22 mouse cellular contexts compared by ENCODE assay signal in genomic region chr10:94896950-94897349, GRCm38 (mm10). TPM values are rescaled to one million over a fixed set of nuclear protein-coding genes. Genes with fewer than 3 reads are reported as not detected.
DNase-seq lines count a peak whose midpoint lies in the region; TF ChIP-seq lines count a peak whose summit lies in the region.
"Had no signal": no experiment of that assay in that cellular context is flagged by ENCODE, and none has a peak within 500 bp of the region (broad histone marks: within the 10 kb centered on the region; RNA-seq: fewer than 3 reads in every experiment).

No protein-coding gene starts in this region.

- H3K27me3 ChIP-seq in megakaryocyte, embryonic 14.5 days (replicated peaks): no peaks in the 10 kb centered on the region
- no peaks in the 10 kb centered on the region for H3K27me3 ChIP-seq in thymus, adult 2 months (ENCODE audit: control insufficient read depth, insufficient read depth, low read length)
- H3K27me3 ChIP-seq: CH12.LX; embryonic facial prominence, embryonic 13.5 days; embryonic facial prominence, embryonic 15.5 days; forebrain, embryonic 12.5 days had no signal

- peaks cover 59% of the 10 kb centered on the region for H3K4me1 ChIP-seq in megakaryocyte, embryonic 14.5 days
- H3K4me1 ChIP-seq in thymus, adult 2 months (replicated peaks; ENCODE audit: control insufficient read depth, insufficient read depth, low read length): no peaks in the 10 kb centered on the region
- H3K4me1 ChIP-seq: embryonic facial prominence, embryonic 15.5 days; forebrain, embryonic 10.5 days; forebrain, embryonic 12.5 days had no signal

- no peak for TF ChIP-seq CTCF in thymus, adult 2 months (IDR thresholded peaks at IDR 0.05; ENCODE audit: borderline replicate concordance, control insufficient read depth, extremely low read depth, insufficient read depth, low read length, poor library complexity)

- peaks cover 13% of the 10 kb centered on the region for H3K9me3 ChIP-seq in megakaryocyte, embryonic 14.5 days
- H3K9me3 ChIP-seq: embryonic facial prominence, embryonic 15.5 days; forebrain, embryonic 12.5 days had no signal

- H3K27ac ChIP-seq in thymus, adult 2 months (ENCODE audit: control insufficient read depth, insufficient read depth, low read length): no peak overlapping the region
- H3K27ac ChIP-seq: embryonic facial prominence, embryonic 13.5 days; embryonic facial prominence, embryonic 15.5 days; forebrain, embryonic 10.5 days; forebrain, embryonic 12.5 days had no signal

- WGBS in thymus, adult 2 months: 93% methylated on average over 6 of the region's 6 CpGs

- H3K4me3 ChIP-seq in megakaryocyte, embryonic 14.5 days (replicated peaks): peak overlapping the region; percentile 7
- H3K4me3 ChIP-seq in thymus, adult 2 months (ENCODE audit: control insufficient read depth, insufficient read depth, low read length): no peak overlapping the region
- H3K4me3 ChIP-seq: embryonic facial prominence, embryonic 13.5 days; embryonic facial prominence, embryonic 15.5 days; erythroblast, embryonic 14.5 days; forebrain, embryonic 10.5 days; forebrain, embryonic 12.5 days had no signal

- TF ChIP-seq POLR2A in thymus, adult 2 months (IDR thresholded peaks at IDR 0.05; ENCODE audit: control insufficient read depth, extremely low read depth, insufficient read depth, low read length, poor library complexity): no peak

- DNase-seq in retina, postnatal 1 day: peak; percentile 79
- DNase-seq in retina, embryonic 14.5 days (ENCODE audit: low spot score): no peak
- DNase-seq in retina, postnatal 7 days (ENCODE audit: low read depth, low spot score): peak; percentile 50
- no peak for DNase-seq in adrenal gland, adult 2 months
- no peak for DNase-seq in thymus, adult 2 months
- DNase-seq: adrenal gland, postnatal 14 days; adrenal gland, postnatal 36 days; B cell, adult 2 months; cerebellum, adult 11 months; cerebellum, adult 18-20 months; cerebellum, adult 8-10 months; cerebellum, adult 9-11 months; cerebellum, postnatal 14 days; cerebellum, postnatal 36 days; embryo, embryonic 11 days had no signal

- peaks cover 98% of the 10 kb centered on the region for H3K36me3 ChIP-seq in megakaryocyte, embryonic 14.5 days (replicated peaks; ENCODE audit: low read length)
- no peaks in the 10 kb centered on the region for H3K36me3 ChIP-seq in thymus, adult 2 months (ENCODE audit: control insufficient read depth, insufficient read depth, low read length)
- H3K36me3 ChIP-seq: embryonic facial prominence, embryonic 13.5 days; embryonic facial prominence, embryonic 15.5 days had no signal

RNA-seq across cellular contexts. Expression of gene Plxnc1, which starts 47.7 kb away (rescaled TPM):
- 3.7 and 6.1 TPM in 2 replicates for polyA plus RNA-seq in megakaryocyte, embryonic 14.5 days (2012; ENCODE audit: insufficient read depth, low replicate concordance)
- total RNA-seq in adrenal gland, adult 2 months (2021): 1 to 10 TPM; 2.4 to 8.0 TPM
- polyA plus RNA-seq in adrenal gland, adult 2 months (2012; rRNA removed): 1.0 and 1.1 TPM in 2 replicates
- polyA plus RNA-seq in thymus, adult 2 months (2012; rRNA removed): 8.7 and 9.2 TPM in 2 replicates

Comparison
In these comparisons a context has a peak if more than half of its experiments do, and no peak if none do; other contexts are left out.
1. DNase-seq: peak in retina, postnatal 1 day (single experiment) and retina, postnatal 7 days (single experiment); none in retina, embryonic 14.5 days (single experiment), adrenal gland, adult 2 months (single experiment) and thymus, adult 2 months (single experiment).